Mouse (Mus musculus): ENCODE results near the gene Cpne7. TPM values are rescaled to one million over a fixed set of nuclear protein-coding genes. Genes with fewer than 3 reads are reported as not detected.

Cpne7 gene
- total RNA-seq, 2 experiments from 2014 or later = 0.41 to 0.82 TPM

DNA sequence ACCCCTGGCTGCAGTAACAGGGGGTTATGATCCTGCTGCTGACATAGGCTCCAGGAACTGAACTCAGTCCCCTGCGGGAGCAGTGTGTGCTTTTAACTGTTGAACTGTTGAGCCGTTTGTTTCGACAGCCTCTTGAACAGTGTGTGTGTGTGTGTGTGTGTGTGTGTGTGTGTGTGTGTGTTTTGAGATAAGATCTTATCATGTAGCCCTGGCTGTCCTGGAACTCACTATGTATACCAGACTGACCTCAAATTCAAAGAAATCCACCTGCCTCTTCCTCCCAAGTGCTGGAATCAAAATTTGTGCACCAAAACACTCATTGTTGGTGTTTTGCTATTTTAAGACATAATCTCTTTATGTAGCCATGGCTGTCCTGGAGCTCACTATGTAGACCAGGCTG is 2.5 kb upstream of the Cpne7 start:
- no peak for DNase-seq

DNA sequence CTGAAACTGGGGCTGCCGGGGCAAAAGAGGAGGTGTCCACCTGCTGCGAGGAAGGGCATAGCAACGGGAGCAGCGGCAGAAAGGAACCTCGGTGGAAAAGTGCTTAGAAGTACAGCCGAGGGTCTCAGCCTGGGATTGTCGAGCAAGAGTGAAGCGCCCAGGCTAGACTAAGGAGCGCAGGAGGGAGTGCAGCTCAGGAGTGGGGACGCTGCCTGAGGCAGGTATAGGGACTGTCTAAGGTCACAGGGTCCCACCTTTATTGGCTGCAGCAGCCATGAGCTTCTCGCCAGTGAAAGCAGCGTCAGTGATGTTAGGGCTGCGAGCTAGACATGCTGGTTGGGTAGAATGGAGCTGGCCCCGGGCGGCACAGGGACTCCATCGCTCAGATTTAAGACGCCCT is 570 bp downstream of the Cpne7 start:
- no peak for DNase-seq

DNA sequence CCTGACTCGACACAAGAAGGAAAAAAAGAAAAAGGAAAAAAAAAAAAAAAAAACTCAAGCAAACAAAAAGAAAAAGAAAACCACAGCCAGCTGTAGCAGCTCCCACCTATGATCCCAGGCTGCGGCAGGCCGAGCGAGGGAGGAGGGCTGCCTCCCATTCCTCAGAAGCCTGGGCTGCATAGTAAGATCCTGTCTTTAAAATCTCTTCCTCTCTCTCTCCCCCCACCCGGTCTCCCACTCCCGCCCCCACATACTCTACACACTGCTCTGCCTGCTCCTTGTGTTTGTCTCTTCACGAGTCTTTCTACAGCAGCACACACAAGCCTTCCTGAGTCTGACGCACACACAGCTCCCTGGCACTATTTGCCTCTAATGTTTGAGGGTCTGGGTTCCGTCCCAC is 4.9 kb downstream of the Cpne7 start:
- no peak for DNase-seq

DNA sequence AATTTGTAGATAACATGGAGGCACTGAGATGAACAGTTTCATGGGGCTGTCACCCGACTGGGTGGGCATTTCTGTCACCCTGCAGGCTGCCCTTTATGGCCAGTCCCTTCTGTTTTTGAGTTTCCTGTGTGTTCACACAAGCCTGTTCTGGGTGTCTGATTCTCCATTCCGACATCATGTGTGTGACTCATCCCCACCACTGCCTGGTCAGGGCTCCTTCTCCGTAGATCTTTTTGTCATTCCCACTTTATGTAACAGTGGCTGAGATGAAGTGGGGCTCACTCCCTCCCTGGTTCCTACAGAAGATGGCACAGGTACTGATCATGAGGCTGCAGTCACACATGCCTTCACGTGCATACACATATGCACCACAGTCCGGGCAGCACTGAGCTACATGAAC is 5.5 kb downstream of the Cpne7 start:
- no peak for DNase-seq

DNA sequence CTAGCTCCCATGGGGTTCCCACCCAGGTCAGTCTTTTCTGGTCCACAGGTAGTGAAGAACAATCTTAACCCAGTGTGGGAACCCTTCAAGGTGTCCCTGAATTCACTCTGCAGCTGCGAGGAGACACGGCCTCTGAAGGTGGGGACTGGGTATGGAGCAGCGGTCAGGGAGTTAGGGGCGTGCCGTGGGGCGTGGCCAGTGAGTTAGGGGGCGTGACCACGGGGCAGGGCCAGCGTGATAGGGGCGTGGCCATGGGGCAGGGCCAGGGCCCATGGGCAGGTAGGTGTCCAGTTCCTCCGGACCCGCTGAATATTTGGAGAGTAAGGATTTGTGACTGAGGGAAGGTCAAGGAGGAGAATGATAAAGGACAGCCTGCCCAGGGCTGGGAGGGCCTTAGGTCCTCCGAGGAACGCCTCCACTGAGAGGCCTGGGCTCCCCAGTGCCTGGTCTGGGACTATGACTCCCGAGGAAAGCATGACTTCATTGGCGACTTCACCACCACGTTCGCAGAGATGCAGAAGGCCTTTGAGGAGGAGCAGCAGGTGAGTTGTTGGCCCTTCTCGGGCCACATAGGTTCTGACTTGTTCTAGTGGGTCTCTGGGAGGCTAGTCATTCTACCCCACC is 9.1 kb downstream of the Cpne7 start:
- peak; percentile 46 for DNase-seq

DNA sequence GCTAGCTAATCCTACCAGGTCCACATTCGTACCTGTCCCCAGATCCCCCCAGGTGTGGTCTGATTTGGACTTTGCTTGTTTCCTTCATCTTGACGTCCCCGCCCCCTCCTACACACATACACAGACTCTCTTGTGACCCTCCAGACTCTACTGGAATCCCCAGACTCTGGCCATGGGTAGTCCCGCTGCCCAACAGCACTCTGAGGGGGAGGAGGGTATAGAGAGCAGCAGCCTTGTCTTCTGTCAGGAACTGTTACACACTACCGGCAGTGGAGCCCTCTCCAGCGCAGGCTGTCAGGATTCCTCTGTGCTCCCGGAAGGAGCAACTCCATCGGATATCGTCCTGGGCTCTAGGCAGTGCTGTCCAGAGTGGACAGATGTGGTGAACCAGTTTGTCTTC is 13.9 kb downstream of the Cpne7 start:
- no peak for DNase-seq

DNA sequence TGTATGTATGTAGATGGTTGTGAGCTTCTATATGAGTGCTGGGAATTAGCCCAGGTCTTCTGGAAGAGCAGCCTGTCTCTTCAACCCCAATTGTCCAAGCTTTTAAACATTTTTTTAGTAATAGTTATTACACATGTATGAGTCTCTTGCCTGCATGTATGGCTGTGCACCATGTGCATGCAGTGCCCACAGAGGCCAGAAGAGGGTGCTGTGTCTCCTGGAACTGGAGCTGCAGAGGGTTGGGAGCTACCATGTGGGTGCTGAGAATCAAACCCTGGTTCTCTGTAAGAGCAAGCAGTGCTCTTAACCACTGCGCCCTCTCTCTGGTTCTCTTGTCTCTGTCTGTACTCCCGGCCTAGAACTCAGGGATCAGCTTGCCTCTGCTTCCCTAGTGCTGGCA is 15.8 kb downstream of the Cpne7 start:
- no peak for DNase-seq

DNA sequence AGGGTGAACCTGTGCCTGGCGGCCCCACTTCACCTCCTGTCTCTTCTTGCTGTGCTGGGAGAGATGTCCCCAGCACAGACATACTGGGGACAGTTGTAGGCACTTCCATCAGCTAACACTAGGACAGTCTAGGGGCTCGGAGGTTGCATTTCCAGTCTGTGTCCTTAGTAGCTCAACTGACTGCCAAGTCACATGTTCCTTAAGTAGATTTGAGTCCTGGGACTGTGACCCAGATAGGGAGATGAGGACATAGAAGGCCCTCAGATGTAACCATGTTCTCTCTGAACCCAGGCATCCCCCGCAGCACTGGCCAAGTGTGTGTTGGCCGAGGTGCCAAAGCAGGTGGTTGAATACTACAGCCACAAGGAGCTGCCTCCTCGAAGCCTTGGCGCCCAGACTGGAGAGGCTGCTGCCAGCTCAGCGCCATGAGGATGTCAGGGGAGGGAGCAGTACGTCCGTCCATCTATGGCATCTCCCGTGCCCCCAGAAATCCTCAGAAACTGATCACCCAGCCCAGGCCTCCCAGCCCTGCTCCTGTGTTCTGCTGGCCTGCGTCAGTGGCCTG is 17.1 kb downstream of the Cpne7 start:
- no peak for DNase-seq

DNA sequence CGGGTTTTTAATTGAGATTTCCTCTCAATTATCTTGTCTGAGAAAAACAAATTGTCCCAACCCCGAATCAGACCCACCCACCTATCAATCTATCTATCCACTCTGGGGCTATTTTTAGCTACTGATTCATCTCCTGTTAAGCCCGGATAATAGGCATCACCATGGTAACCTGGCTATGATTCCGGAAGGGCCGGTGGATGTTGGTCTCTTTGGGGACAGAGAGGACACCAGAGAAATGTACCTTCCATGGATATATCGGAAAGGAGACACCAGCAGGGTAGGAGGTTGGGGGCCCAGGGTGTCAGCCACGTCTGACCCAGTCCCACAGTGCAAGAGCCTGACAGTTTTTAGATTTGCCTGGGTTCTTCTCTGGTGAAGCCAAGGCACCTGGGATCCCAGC is 18.2 kb downstream of the Cpne7 start:
- no peak for DNase-seq

DNA sequence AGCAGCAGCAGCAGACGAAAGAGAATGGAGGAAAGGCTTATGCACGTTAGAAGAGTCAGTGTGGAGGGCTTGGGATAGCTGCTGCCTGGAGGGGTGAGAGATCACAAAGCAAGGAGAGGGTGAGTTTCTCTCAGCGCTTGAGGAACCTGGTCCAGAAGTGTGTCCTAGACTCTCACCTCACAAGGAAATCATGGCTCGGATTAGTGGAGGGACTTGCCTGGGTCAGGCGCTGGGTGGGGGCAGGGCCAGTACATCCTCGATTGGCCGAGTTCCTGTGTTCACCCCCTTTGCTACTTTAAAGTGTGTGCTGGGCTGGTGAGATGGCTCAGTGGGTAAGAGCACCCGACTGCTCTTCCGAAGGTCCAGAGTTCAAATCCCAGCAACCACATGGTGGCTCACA is 18.6 kb downstream of the Cpne7 start:
- no peak for DNase-seq

DNA sequence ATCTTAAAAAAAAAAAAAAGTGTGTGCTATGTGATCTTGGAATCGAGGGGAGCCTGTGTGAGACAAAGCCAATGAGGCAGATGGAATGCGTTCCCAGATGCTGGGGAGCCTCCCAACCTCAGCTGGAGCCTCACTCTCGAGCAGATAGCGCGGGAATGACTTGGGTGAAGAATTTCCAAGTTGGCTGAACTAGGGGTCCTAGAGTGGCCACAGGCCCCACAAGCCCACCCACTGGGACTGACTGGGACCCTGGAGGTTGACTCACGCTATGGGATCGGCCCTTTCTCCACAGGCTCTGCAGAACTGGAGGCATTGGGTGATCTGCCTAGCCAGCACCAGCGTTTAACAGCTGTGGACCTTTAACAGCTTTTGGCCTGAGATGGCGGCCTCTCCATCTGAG is 19.1 kb downstream of the Cpne7 start:
- no peak for DNase-seq

DNA sequence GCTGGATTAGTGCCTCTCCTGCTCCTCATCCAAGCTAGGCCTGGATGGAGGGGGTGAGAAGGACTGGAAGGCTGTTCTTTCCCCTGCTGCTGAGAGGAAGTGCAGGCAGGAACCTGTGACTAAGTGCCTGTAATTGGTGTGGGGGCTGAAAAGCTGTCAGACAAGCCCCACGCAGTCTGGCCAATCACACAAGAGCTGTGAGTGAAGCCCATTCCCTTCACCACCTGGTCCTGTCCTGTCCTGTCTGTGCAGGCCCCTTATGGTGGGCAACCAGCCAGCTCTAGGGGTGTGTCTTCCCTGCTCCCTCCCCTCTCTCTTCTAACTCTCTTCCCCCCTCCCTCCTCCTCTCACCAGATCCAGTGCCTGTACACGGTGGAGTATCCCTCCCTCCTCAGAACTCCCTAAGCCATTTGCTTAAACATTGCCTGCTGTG is 20.5 kb downstream of the Cpne7 start:
- DNase-seq = peak; percentile 62

DNA sequence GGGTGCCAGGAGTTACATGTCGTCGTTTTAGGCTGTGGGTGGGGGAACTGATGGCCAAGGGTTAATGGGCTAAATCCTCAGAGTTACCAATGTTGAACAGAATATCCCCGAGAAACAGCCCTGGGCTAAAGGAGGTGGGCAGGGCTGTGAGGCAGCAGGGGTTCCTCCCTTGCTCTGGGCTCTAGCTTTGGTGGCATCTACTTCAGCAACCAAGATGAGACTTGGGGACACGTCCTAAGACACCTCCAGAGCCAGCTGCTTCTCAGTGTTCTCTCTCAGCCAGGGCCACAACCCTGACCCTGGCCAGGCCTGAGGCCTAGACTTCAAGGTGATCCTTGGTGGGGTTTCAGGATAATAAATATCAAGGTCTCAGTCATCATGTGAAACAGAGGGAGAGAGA is 21.6 kb downstream of the Cpne7 start:
- DNase-seq = no peak

DNA sequence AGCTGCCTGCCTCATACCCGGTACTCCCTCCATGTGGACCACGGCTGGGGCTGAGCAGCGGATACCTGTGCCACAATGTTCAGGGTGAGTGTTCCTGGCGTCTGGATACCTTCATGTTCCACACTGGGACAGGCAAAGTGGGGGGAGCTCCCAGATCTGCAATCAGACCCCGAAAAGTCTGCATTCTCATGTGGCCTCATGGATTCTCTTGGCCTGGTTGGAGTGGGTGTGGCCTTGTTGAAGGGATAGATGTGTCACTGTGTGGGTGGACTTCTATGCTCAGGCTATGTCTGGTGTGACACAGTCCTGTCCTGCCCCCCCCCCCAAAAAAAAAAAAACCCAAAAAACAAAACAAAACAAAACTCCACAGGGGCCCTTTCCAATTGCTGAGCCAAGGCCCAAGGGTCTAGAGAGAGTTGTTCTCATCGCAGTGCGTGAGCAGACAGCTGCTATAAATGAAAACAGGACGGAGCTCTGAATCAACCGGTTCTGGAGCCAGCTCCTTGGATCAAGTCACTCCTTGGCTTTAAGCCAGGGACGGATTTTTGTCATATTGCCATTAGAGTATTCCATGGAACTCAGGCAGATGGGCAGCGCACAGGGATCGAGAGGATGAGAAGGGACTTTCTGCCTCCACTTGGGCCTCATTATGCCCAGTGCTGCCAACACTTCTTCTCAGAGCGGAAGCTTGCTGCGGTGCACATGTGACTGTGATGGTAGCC is 24.7 kb downstream of the Cpne7 start:
- peak; percentile 81 for DNase-seq

DNA sequence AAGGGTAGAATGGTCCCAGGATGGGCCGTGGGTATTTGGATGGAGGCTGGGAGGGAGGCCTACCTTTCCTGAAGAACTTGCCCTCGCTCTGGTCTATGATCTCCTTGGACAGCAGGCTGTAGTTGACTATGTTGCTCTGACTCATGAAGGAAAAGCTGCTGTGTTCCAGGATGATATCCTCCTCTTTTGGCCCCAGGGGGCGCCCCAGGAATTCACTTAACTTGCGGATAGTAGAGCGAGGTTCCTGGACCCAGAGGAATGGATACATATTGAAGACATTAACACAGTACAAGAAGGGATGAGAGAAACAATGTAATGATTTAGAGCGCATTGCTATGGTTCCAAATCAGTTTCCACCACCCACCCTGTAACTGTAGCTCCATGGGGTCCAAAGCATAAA is 28.1 kb downstream of the Cpne7 start:
- peak; percentile 61 for DNase-seq

DNA sequence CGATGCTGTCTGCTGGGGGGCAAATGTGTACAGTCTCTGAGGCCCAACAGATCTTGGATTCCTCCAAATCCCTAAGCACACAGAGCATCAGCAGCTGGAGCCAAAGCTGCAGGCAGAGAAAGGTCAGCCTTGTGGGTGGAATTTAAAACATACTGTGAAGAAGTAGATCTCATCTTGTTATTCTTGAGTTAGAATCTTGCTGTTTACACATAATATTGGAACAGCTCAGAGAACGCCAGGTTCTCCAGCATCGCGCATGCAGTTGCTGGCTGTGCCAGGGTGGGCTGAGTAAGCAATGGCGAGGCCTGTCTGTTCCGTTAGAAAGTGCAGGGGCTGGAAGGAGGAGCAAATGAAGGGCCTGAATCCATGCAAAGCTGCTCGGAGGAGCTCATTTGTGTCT is 29.2 kb downstream of the Cpne7 start:
- peak; percentile 2 for DNase-seq

DNA sequence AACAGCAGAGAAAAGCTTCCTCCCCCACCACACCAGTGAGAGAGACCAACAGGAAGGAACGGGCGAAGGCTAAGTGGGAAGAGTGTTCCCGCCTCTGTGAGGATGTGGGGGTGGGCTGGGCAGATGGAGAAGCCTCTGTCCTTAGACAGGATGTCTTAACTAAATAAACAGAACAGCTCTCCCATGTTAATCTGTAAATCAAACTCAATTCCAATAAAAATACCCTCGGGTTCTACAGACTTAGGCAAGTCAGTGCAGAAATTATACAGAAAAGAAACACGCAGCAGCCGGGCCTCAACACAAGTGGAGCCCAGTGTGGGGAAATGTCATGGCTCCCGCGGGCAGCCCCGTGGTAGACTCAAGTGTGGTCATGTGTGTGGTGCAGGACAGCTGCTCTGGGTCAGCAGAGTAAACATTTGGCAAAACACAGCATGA is 33.6 kb downstream of the Cpne7 start:
- DNase-seq = no peak

DNA sequence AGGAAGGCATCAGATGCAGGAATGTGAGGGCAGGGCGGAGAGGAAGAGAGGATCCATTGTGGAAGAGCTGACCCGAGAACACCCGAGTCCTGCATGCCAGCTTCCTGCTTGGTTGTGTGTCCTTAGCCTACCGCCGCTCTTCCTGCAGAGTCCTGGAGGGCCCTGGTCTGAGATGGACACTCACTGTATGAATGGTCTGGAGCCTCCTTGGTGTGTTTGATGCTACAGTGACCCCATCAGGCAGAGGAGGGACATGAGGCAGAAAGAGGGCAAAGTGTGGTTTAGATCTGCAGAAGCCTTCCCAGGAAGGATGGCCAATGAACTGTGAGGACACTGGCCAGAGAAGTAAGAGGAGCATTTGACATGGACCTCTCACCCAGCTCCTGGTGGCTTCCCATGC is 38.0 kb downstream of the Cpne7 start:
- DNase-seq = peak; percentile 13

DNA sequence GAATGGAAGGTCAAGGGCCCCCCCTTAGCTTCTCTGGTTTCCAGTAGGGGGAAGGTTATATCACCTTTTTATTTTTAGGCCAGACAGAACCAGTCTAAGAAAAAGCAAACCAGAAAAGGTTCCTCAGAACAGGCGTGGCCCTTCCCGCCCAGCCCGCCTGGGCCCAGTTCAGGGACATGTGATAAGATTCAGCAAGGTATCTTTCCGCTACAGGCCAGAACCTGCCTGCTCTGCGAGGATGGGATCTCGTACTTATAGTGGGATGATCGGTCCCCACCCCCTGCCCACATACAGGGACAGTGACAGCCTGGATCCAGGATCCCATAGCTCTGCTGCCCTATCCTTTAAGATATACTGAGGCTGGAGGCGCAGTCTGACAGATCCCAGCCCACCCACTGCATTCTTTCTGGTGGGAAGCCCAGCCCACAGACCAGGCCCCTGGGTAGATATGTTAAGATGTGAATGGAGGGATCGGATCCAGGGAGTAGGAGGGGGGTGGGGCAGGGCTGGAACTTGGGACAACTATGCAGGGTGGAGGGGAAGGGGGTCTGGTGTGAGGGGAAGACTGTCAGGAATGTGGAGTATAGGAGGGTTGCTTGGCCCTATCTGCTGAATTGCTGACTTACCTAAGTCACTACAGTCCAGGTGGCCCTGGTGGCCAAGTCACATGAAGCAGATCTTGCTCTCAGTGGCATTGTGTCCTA is 39.0 kb downstream of the Cpne7 start:
- no peak for DNase-seq

DNA sequence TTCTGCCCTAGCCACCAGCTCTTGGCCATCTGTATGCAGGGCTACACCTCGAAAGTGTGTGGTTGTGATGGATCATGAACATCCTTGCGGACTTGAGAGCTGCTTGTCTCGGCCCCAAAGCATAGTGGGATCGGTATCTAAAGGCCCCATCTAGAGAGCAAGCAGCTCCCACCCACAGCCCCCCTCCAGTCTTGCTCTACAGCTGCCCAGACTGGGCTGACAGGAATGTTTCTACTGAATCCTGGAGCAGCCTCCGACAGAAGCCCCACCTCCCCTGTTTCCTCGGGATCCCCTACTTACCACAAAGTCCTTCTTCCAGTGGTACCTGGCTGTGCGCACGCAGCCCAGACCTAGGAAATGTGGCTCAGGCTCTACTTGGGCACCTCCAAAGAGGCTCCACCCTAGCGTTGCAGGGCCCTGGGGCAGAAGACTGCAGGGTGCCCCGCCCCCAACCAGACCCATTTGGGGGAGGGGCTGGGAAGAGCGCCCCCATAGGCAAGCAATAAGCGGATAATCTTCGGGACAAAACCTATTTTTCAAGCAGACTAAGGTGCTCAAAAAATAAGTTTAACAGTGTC is 40.8 kb downstream of the Cpne7 start, which contains the start of gene Sult5a1:
TSS of gene Sult5a1 (minus strand) at position 428 of the 578 bp plus-strand sequence.
- no peak for DNase-seq

DNA sequence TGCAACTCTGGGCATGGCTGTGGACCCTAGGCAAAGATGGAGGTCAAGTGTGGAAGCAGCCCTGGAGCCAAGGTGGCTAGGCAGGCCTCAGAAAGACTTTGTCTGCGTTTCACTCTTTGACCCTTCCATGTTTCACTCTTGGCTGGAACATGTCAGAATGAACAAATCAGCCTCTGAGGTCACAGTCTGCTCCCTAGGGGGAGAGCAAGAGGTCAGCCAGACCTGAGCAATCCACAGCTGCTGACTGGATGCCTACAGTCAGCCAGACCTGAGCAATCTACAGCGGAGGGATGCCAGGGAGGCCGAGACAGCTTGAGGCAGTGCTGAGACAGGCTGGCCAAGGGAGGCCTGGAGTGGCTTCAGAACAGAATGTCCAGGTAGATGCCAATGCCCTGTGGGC is 64.2 kb downstream of the Cpne7 start:
- DNase-seq = peak; percentile 37
